Mouse (Mus musculus) layer of hippocampus, postnatal 10 days (tissue): ENCODE measurements around the gene Camk1d. TPM values are rescaled to one million over a fixed set of nuclear protein-coding genes. Genes with fewer than 3 reads are reported as not detected.
"Not testable (repeated sequence)": the region's sequence is repeated elsewhere in the genome, so short reads cannot be mapped to it uniquely, and the experiment has no call there.

Source experiments
- DNase-seq, 2 experiments: peaks; one replicate each; pipeline ENCODE4 v3.0.0; 2021; ENCODE audit warnings: low spot score in 2 of 2
- total RNA-seq, 2 experiments: library from RNA; stranded (reverse); gene quantifications; 2 replicates each; pipeline ENCODE4 v1.2.3; 2021

The Camk1d gene
- total RNA-seq, 2 experiments from 2014 or later = 124 to 128 TPM

GRCm38 (mm10) chr2:5417158-5418032 is 296.9 kb downstream of the Camk1d start:
- no peak for DNase-seq

GRCm38 (mm10) chr2:5411774-5412173 is 302.5 kb downstream of the Camk1d start:
- DNase-seq = no peak

GRCm38 (mm10) chr2:5403850-5404249 is 310.5 kb downstream of the Camk1d start:
- DNase-seq = no peak

- no peak for DNase-seq
Measured at GRCm38 (mm10) chr2:5402036-5402435, 312.3 kb downstream of the Camk1d start.

- no peak for DNase-seq
Measured at GRCm38 (mm10) chr2:5398505-5398904, 315.8 kb downstream of the Camk1d start.

GRCm38 (mm10) chr2:5398043-5398442 is 316.3 kb downstream of the Camk1d start:
- no peak for DNase-seq

GRCm38 (mm10) chr2:5397468-5397867 is 316.8 kb downstream of the Camk1d start:
- no peak for DNase-seq

- no peak for DNase-seq
Measured at GRCm38 (mm10) chr2:5396415-5396814, 317.9 kb downstream of the Camk1d start.

- DNase-seq = no peak
Measured at GRCm38 (mm10) chr2:5395873-5396272, 318.4 kb downstream of the Camk1d start.

- DNase-seq = no peak
Measured at GRCm38 (mm10) chr2:5392921-5393320, 321.4 kb downstream of the Camk1d start.

- DNase-seq = no peak
Measured at GRCm38 (mm10) chr2:5392470-5392869, 321.8 kb downstream of the Camk1d start.

- DNase-seq = no peak
Measured at GRCm38 (mm10) chr2:5388381-5388780, 325.9 kb downstream of the Camk1d start.

GRCm38 (mm10) chr2:5381712-5382710 is 332.3 kb downstream of the Camk1d start:
- DNase-seq = no peak

GRCm38 (mm10) chr2:5380973-5381372 is 333.3 kb downstream of the Camk1d start:
- DNase-seq = no peak

GRCm38 (mm10) chr2:5378922-5379321 is 335.4 kb downstream of the Camk1d start:
- DNase-seq = not testable (repeated sequence)

- no peak for DNase-seq
Measured at GRCm38 (mm10) chr2:5378066-5378672, 336.1 kb downstream of the Camk1d start.

GRCm38 (mm10) chr2:5372886-5373429 is 341.4 kb downstream of the Camk1d start:
- DNase-seq = no peak

- no peak for DNase-seq
Measured at GRCm38 (mm10) chr2:5371316-5371715, 343.0 kb downstream of the Camk1d start.

GRCm38 (mm10) chr2:5370591-5370990 is 343.7 kb downstream of the Camk1d start:
- no peak for DNase-seq

GRCm38 (mm10) chr2:5363836-5364235 is 350.5 kb downstream of the Camk1d start:
- no peak for DNase-seq

- no peak for DNase-seq
Measured at GRCm38 (mm10) chr2:5358049-5358448, 356.3 kb downstream of the Camk1d start.
